Mouse (Mus musculus) forebrain, embryonic 14.5 days (tissue): ENCODE measurements around the gene Nav2. TPM values are rescaled to one million over a fixed set of nuclear protein-coding genes. Genes with fewer than 3 reads are reported as not detected.

Source experiments
- ATAC-seq: fragments of 200-750 bp; cut with Nextera tagmentation; 2 replicates; pipeline ENCODE4 v1.8.0; 2017; ENCODE audit warnings: mild to moderate bottlenecking, moderate library complexity
- DNase-seq: peaks from one replicate; pipeline ENCODE4 v3.0.0-alpha.2; 2015; ENCODE audit warnings: low spot score
- H3K27ac ChIP-seq: fragments of 300-500 bp; sonication (generic); 2 replicates; pipeline ENCODE4 v1.5.1; 2014; ENCODE audit warnings: low read depth, mild to moderate bottlenecking, control low read depth, low read length, moderate library complexity
- H3K27me3 ChIP-seq: fragments of 300-500 bp; sonication (generic); replicated peaks from 2 replicates; pipeline ENCODE4 v1.6.1; 2014; ENCODE audit warnings: low read length, control low read depth, mixed read lengths; ENCODE audit not compliant: control insufficient read depth, insufficient read depth
- H3K36me3 ChIP-seq: fragments of 300-500 bp; sonication (generic); 2 replicates; pipeline ENCODE4 v1.6.1; 2014; ENCODE audit warnings: low read length, control low read depth; ENCODE audit not compliant: control insufficient read depth, insufficient read depth
- H3K4me1 ChIP-seq: fragments of 300-500 bp; sonication (generic); 2 replicates; pipeline ENCODE4 v1.6.1; 2014; ENCODE audit warnings: antibody characterized with exemption, low read length, control low read depth; ENCODE audit not compliant: control insufficient read depth, insufficient read depth
- H3K4me2 ChIP-seq: fragments of 300-500 bp; sonication (generic); 2 replicates; pipeline ENCODE4 v1.6.1; 2014; ENCODE audit warnings: mild to moderate bottlenecking, control low read depth, low read length
- H3K4me3 ChIP-seq: fragments of 300-500 bp; sonication (generic); 2 replicates; pipeline ENCODE4 v1.5.1; 2014; ENCODE audit warnings: low read depth, low read length, control low read depth
- H3K9ac ChIP-seq: fragments of 300-500 bp; sonication (generic); 2 replicates; pipeline ENCODE4 v1.6.1; 2014; ENCODE audit warnings: mild to moderate bottlenecking, low read length, control low read depth, moderate library complexity
- H3K9me3 ChIP-seq: fragments of 300-500 bp; sonication (generic); replicated peaks from 2 replicates; pipeline ENCODE4 v1.6.1; 2016; ENCODE audit warnings: low read length, control low read depth, mixed read lengths; ENCODE audit not compliant: control insufficient read depth
- WGBS: fragments of 180-500 bp; shearing (Covaris S2); extraction: QIAGEN DNeasy Blood & Tissue Kit; methylation state at CpG from one replicate; pipeline ENCODE4 v1.1.7; 2014; 5-methylcytosine and 5-hydroxymethylcytosine counted together
- polyA plus RNA-seq: library from polyadenylated mRNA; unstranded; fragments of >200 nt; fragmentation: Nextera tagmentation; extraction: Ambion mirVana; gene quantifications from 2 replicates; pipeline ENCODE4 v1.2.1, GENCODE M21; 2014

The Nav2 gene
- polyA plus RNA-seq, 1 experiment from 2014 or later: 6.3 TPM

- Histone ChIP-seq H3K9ac (no peak overlapping the region), H3K4me3 (no peak overlapping the region), H3K4me2 (no peak overlapping the region), H3K27ac (no peak overlapping the region), H3K36me3 (no peaks in the 10 kb centered on the region), H3K27me3 (no peaks in the 10 kb centered on the region), H3K4me1 (no peaks in the 10 kb centered on the region), H3K9me3 (no peaks in the 10 kb centered on the region)
- DNase-seq: no peak
- 90% methylated on average over 19 of the region's 19 CpGs for WGBS
- no peak; the same call in 1 of the 2 replicates for ATAC-seq
These were observed 491.9 kb downstream of the Nav2 start for GRCm38 (mm10) chr7:49400463-49400862.

GRCm38 (mm10) chr7:49402526-49402925 is 494.0 kb downstream of the Nav2 start:
- WGBS: 93% methylated on average over 5 of the region's 5 CpGs
- H3K9me3 ChIP-seq: no peaks in the 10 kb centered on the region
- ATAC-seq: no peak

GRCm38 (mm10) chr7:49407688-49408087 is 499.2 kb downstream of the Nav2 start:
- Histone ChIP-seq H3K4me1 (peaks cover 3% of the 10 kb centered on the region; the same call in 1 of the 2 replicates), H3K4me2 (no peak overlapping the region), H3K4me3 (no peak overlapping the region), H3K36me3 (no peaks in the 10 kb centered on the region; the same call in 1 of the 2 replicates), H3K9ac (no peak overlapping the region), H3K27ac (no peak overlapping the region), H3K9me3 (no peaks in the 10 kb centered on the region), H3K27me3 (no peaks in the 10 kb centered on the region)
- DNase-seq (no peak), ATAC-seq (no peak)
- 90% methylated on average over 9 of the region's 9 CpGs for WGBS

More at GRCm38 (mm10) chr7:49402526-49402925, 494.0 kb downstream of the Nav2 start:
- DNase-seq: no peak
- H3K4me1 ChIP-seq: no peaks in the 10 kb centered on the region
- H3K27ac ChIP-seq: no peak overlapping the region
- H3K27me3 ChIP-seq: no peaks in the 10 kb centered on the region
- no peak overlapping the region for H3K4me2 ChIP-seq
- H3K4me3 ChIP-seq: no peak overlapping the region
- H3K9ac ChIP-seq: no peak overlapping the region
- no peaks in the 10 kb centered on the region for H3K36me3 ChIP-seq

GRCm38 (mm10) chr7:49408625-49409024 is 500.1 kb downstream of the Nav2 start:
- Histone ChIP-seq H3K4me3 (no peak overlapping the region), H3K4me2 (no peak overlapping the region), H3K9ac (no peak overlapping the region), H3K4me1 (peaks cover 3% of the 10 kb centered on the region; the same call in 1 of the 2 replicates), H3K27ac (no peak overlapping the region), H3K27me3 (no peaks in the 10 kb centered on the region), H3K9me3 (no peaks in the 10 kb centered on the region), H3K36me3 (no peaks in the 10 kb centered on the region; the same call in 1 of the 2 replicates)
- 82% methylated on average over 7 of the region's 7 CpGs for WGBS
- no peak for DNase-seq
- ATAC-seq: no peak

GRCm38 (mm10) chr7:49409265-49409664 is 500.7 kb downstream of the Nav2 start:
- DNase-seq (peak; percentile 51), ATAC-seq (peak; percentile 71)
- WGBS: 33% methylated on average over 3 of the region's 3 CpGs

GRCm38 (mm10) chr7:49410188-49410587 is 501.7 kb downstream of the Nav2 start:
- Histone ChIP-seq H3K4me3 (no peak overlapping the region), H3K36me3 (no peaks in the 10 kb centered on the region; the same call in 1 of the 2 replicates), H3K27ac (no peak overlapping the region), H3K9ac (no peak overlapping the region), H3K4me1 (peaks cover 3% of the 10 kb centered on the region; the same call in 1 of the 2 replicates), H3K4me2 (no peak overlapping the region), H3K27me3 (no peaks in the 10 kb centered on the region), H3K9me3 (no peaks in the 10 kb centered on the region)
- 92% methylated on average over 5 of the region's 5 CpGs for WGBS
- no peak for DNase-seq
- ATAC-seq: no peak

More at GRCm38 (mm10) chr7:49409265-49409664, 500.7 kb downstream of the Nav2 start:
- Histone ChIP-seq H3K4me1 (peaks cover 3% of the 10 kb centered on the region; the same call in 1 of the 2 replicates), H3K4me3 (no peak overlapping the region), H3K36me3 (no peaks in the 10 kb centered on the region; the same call in 1 of the 2 replicates), H3K27ac (0 out of 2 replicates have a peak overlapping the region, but pooled peaks have one; percentile 22), H3K9ac (no peak overlapping the region), H3K27me3 (no peaks in the 10 kb centered on the region), H3K9me3 (no peaks in the 10 kb centered on the region), H3K4me2 (no peak overlapping the region)

- Histone ChIP-seq H3K27ac (no peak overlapping the region), H3K27me3 (no peaks in the 10 kb centered on the region), H3K4me1 (peaks cover 3% of the 10 kb centered on the region; the same call in 1 of the 2 replicates), H3K4me3 (no peak overlapping the region), H3K36me3 (no peaks in the 10 kb centered on the region; the same call in 1 of the 2 replicates), H3K9me3 (no peaks in the 10 kb centered on the region), H3K4me2 (no peak overlapping the region), H3K9ac (no peak overlapping the region)
- DNase-seq: no peak
- WGBS: 95% methylated on average over 4 of the region's 4 CpGs
- ATAC-seq: no peak
These were observed 502.4 kb downstream of the Nav2 start for GRCm38 (mm10) chr7:49410892-49411291.

GRCm38 (mm10) chr7:49411803-49412202 is 503.3 kb downstream of the Nav2 start:
- WGBS: 94% methylated on average over 9 of the region's 9 CpGs
- Histone ChIP-seq H3K4me1 (peaks cover 3% of the 10 kb centered on the region; the same call in 1 of the 2 replicates), H3K4me2 (no peak overlapping the region), H3K27ac (no peak overlapping the region), H3K9ac (no peak overlapping the region), H3K4me3 (no peak overlapping the region), H3K27me3 (no peaks in the 10 kb centered on the region), H3K36me3 (no peaks in the 10 kb centered on the region; the same call in 1 of the 2 replicates), H3K9me3 (no peaks in the 10 kb centered on the region)
- DNase-seq: no peak
- ATAC-seq: no peak

GRCm38 (mm10) chr7:49415131-49415530 is 506.6 kb downstream of the Nav2 start:
- H3K4me3 ChIP-seq: no peak overlapping the region
- no peak overlapping the region for H3K9ac ChIP-seq
- no peaks in the 10 kb centered on the region for H3K27me3 ChIP-seq
- no peaks in the 10 kb centered on the region for H3K36me3 ChIP-seq
- no peak overlapping the region for H3K4me2 ChIP-seq
- H3K4me1 ChIP-seq: no peaks in the 10 kb centered on the region
- no peaks in the 10 kb centered on the region for H3K9me3 ChIP-seq
- WGBS: 77% methylated on average over 7 of the region's 7 CpGs
- DNase-seq (peak; percentile 38), ATAC-seq (no peak)
- no peak overlapping the region for H3K27ac ChIP-seq
